Mouse (Mus musculus): ENCODE results near the gene Gm26965.

DNA sequence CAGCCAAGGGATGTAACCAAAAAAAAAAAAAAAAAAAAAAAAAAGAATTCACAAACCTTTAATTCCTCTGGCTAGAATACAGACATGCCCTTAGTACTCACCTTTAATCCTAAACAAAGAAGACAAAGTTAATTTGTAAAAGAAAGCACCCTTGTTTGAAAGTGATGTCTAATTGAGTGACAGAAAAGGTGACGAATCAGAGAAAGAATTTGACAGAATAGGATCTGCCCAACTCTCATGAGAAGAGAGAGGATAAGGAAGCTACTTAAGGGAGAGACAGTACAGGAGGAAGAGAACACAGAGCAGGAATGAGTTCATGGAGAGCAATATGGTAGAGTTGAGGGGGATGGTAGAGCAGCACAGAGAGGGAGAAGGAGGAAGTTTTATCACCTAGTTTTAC is 30.3 kb downstream of the Gm26965 start:
- TF ChIP-seq CTCF (IDR thresholded peaks at IDR 0.05; ENCODE audit: borderline replicate concordance, extremely low read depth, insufficient read depth, insufficient read length), result no peak
- no peak for TF ChIP-seq POLR2A (IDR thresholded peaks at IDR 0.05; ENCODE audit: borderline replicate concordance, extremely low read depth, insufficient read depth, insufficient read length, poor library complexity, severe bottlenecking)

Data from brain, embryonic 14.5 days (tissue).